Mouse (Mus musculus): ENCODE data around the gene Bfsp2.
"Not testable (repeated sequence)": the region's sequence is repeated elsewhere in the genome, so short reads cannot be mapped to it uniquely, and the experiment has no call there.

Gene Bfsp2

GRCm38 (mm10) chr9:103431718-103432117, 48.5 kb downstream of the Bfsp2 start:
- no peak for DNase-seq (ENCODE audit: extremely low read depth, low read depth, low spot score)

DNA sequence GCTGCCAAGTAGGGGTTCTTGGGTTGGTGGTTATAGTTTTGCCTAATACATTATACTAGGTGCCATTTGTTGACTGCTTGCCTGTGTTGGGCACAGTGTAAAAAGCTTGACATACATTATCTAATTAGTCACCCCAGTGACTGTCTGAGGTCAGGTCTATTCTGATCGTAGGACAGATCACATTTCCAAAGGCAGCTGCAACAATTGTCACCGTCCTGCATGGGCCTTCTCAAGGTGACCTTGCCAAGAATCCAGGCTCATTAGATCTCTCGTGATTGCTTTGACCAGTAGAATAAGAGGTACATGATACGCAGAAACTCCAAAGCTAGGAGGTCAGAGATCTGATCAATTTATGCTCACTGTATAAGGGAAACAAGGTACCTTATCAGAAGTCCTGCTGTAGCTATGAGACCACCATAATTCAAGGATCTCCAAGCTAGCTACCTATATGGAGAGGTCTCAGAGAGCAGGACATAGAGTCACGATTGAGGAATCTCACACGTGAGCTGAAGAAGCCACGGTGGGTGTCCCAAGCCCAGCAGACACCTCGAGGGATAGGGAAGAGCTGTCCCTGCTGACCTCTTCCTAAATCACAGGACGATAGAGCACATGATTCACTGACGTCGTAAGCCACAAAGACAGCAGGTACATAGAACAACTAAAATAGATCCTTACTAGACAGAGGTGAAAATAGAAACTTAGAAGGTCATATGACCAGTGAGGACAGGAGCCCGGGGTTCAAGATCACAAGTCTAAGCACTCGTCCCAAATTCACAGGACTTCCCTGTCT, 49.6 kb downstream of the Bfsp2 start:
- no peak for DNase-seq (ENCODE audit: extremely low read depth, low read depth, low spot score)

DNA sequence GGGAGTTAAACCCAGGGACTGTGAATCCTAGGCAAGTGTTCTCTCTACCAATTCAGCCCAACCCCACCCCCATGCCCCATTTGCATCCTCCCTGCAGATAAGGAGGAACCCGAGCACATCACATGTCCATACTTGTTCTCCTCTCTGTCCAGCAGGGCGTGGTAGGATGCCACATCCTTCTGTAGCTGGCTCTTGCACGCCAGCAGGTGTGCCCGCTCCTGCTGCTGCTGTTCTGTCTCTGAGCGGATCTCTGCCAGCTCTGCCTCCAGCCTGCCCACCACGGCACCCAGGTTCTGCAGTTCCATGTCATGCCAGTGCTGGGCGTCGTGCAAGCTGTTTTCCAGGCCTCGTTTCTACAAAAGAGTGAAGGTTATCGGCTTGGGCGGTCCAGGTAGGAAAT, 53.8 kb downstream of the Bfsp2 start:
- no peak for DNase-seq (ENCODE audit: extremely low read depth, low read depth, low spot score)

DNA sequence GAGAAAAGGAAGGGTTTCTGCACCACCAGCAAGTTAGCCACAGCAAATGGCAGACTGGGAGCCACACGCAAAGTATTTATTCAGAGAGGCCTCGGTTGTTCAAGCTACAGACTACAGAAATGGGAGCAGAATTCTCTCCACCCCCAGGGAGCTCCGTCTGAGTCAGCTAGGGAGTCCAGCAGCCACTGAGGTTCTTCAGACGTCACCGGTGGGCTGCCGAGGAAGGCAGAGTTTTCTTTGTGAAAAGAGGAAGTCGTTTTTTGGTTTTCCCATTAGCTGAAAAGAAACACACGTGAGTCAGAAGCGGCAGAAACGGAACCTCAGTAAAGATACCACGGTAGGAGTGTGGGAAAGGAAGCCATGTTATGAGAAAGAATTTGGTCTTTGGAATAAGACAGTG, 55.4 kb downstream of the Bfsp2 start:
- DNase-seq (ENCODE audit: extremely low read depth, low read depth, low spot score): no peak

DNA sequence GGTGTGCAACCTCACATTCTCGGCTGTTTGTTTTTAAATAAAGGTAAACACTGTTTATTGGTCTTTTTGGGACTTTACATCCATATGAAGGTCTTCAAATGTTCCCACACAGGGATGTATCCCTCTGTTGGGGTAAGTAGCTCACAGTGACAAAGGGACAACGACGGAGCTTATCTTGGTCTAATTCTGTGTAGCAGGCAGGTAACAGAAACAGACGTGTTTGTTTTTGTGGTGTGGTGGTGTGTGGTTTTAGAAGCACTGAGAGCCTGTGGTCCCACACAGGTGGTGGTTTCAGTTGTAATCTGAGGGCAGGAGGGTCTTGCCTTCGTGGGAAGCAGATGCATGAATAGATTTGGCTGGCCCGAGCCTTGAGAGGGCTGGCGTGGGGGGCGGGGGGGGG, 56.3 kb downstream of the Bfsp2 start:
- DNase-seq (ENCODE audit: extremely low read depth, low read depth, low spot score): no peak

GRCm38 (mm10) chr9:103423384-103423783, 56.8 kb downstream of the Bfsp2 start:
- DNase-seq (ENCODE audit: extremely low read depth, low read depth, low spot score): no peak

- no peak for DNase-seq (ENCODE audit: extremely low read depth, low read depth, low spot score)
These were observed 57.4 kb downstream of the Bfsp2 start for GRCm38 (mm10) chr9:103422847-103423246.

- no peak for DNase-seq (ENCODE audit: extremely low read depth, low read depth, low spot score)
These were observed 59.4 kb downstream of the Bfsp2 start for GRCm38 (mm10) chr9:103420844-103421243.

DNA sequence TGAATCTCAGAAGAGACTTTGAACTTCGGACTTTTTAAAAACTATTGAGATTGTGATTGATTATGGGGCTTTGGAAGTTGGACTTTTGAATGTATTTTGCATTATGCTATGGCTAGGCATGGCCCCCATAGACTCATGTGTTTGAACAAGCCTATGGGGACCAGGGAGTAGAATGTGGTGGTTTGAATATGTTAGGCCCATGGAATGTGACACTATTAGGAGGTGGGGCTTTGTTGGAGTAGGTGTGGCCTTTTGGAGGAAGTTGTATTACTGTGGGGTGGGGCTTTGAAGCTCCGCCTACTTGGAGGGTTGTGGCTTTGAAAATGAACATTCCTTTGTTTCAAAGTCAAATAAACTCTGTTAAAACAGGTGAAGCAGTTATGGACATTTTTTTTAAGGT, 61.4 kb downstream of the Bfsp2 start:
- no peak for DNase-seq (ENCODE audit: extremely low read depth, low read depth, low spot score)

DNA sequence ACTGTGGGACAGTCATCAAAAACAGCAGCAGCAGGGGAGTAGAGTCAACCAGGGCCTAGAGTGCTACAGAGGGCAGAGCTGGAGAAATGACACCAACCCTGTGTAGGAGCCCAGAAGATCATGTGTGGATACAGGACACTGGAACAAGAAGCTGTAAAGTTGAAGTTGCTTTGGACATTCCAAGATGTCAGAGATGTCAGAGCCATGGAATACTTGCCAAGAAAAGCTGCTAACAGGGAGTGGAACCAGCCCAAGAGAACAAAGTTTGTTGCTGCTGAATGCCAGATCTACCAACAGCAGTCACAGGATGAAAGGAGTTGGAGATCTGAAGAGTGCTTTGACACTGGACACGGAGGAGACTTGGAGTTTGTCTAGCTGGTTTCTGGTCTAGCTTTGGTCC, 62.0 kb downstream of the Bfsp2 start:
- not testable (repeated sequence) for DNase-seq (ENCODE audit: extremely low read depth, low read depth, low spot score)

DNA sequence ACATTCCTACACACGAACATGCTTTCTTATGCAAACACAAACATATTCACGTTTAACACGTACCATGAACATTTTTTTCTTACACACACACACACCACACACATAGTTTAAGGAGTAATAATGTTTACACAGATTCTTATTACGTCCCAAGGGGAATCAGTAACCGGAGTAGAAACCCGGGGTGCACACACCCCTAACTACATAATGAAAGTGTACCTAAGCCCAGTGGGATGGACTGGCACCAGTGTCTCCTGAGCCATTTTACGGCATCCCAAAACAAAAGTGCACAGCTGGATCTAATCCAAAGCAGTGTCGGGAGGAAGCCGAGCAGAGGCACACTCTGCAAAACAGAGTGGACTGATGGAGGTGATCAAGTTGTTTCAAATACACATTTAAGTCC, 66.8 kb downstream of the Bfsp2 start:
- DNase-seq (ENCODE audit: extremely low read depth, low read depth, low spot score): no peak

DNA sequence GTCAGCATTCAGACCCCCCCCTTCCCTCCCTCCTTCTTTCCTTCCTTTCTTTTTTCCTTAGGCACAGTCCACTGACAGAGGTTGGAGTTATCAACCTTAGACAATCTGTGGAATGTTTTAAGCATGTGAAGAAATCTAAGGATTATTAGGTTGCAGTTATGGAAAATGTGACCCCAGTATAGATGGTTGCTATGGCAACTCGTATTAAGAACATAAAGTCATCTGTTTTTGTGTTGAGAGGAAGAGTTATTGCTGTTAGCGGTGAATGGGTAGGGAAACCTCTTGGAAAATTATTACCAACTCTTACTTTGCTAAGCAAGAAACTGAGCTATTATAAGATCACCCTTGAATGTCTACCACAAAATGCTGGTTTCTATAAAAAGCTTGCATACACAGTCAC, 71.1 kb downstream of the Bfsp2 start:
- no peak for DNase-seq (ENCODE audit: extremely low read depth, low read depth, low spot score)

DNA sequence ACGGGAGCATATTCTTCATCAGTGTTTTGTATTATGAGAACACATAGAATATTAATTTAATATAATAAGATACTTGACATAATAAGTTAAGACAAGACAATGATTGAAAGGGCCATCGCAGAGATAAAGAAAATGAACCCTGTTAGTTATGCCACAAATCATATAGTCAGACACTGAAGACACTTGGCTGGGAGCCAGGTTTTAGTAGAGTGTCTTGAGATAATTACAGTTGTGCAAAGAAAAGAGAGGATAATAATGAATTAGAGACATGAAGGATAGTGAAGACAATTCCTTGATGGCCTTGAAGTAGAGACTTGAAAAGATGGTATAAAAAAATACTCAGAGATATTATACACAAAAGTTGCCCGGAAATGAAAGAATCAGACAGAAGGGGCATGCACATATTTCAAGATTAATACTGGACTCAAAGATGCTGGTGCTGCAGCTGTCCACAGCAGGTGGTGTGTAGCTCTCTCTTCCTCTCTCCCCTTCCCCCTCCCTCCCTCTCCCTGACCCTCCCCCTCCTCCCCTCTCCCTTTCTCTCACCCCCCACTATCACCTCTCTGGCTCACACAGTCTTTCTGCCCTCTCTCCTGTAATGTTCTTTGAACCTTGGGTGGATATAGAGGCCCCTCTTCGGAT, 72.0 kb downstream of the Bfsp2 start:
- DNase-seq (ENCODE audit: extremely low read depth, low read depth, low spot score): no peak

GRCm38 (mm10) chr9:103403331-103403973, 76.8 kb downstream of the Bfsp2 start:
- DNase-seq (ENCODE audit: extremely low read depth, low read depth, low spot score): no peak

DNA sequence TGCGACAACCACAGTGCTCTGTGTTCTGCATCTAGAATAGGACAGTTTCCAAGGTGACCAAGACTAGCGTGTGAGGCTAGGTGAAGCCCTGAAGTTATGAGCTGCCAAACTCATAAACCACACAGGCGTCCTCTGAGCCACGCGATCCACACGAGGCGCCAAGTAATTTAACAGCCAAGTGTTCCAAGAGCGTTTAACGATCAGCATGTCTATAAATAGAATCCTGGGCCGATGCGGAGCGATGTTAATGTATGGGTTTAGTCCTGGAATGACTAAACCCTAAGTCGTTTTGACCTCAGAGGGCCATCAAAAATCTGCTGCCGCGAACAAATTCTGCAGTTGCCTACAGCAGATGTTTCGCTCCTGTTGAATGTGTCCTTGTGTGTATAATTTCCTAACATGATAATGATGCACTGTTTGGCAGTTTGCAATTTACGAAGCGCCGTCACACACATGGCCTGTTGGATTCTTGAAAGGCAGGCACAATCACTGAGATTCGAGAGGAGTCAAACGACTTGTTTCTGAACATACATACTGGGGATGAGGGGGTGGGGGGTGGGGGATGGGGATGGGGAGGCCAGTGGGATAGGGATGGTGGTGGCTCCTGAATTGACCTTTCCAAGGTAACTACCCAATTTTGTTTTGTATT, 81.6 kb downstream of the Bfsp2 start:
- DNase-seq (ENCODE audit: extremely low read depth, low read depth, low spot score): no peak

GRCm38 (mm10) chr9:103393256-103393655, 87.0 kb downstream of the Bfsp2 start:
- no peak for DNase-seq (ENCODE audit: extremely low read depth, low read depth, low spot score)

DNA sequence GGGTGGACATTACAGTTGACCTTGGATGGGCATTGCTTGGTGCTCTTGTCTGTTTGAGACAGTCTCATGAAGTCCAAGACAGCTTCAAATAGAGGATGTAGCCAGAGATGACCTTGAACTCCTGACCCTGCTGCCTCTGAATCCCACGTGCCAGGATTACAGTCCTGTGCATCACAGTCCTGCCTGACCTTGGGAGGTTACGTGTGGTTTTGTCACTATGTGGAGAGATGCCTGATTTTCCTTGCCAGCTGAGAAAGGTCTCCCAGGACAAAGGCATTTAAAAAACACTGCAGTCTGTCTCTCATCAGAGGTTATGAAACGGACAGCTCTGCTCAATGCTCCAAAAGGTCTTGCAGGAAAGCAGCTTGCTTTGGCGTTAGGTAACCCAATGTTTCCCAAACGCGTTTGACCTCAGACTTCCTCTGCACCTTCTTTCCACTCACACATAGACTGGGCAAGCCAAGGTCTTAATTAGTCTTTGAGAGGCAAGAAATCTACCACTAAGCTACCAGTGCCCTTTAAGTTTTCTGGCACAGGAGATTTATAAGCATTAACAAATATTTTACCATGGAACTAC, 88.3 kb downstream of the Bfsp2 start:
- no peak for DNase-seq (ENCODE audit: extremely low read depth, low read depth, low spot score)

- DNase-seq (ENCODE audit: extremely low read depth, low read depth, low spot score): no peak
These were observed 91.0 kb downstream of the Bfsp2 start for GRCm38 (mm10) chr9:103389261-103389660.

DNA sequence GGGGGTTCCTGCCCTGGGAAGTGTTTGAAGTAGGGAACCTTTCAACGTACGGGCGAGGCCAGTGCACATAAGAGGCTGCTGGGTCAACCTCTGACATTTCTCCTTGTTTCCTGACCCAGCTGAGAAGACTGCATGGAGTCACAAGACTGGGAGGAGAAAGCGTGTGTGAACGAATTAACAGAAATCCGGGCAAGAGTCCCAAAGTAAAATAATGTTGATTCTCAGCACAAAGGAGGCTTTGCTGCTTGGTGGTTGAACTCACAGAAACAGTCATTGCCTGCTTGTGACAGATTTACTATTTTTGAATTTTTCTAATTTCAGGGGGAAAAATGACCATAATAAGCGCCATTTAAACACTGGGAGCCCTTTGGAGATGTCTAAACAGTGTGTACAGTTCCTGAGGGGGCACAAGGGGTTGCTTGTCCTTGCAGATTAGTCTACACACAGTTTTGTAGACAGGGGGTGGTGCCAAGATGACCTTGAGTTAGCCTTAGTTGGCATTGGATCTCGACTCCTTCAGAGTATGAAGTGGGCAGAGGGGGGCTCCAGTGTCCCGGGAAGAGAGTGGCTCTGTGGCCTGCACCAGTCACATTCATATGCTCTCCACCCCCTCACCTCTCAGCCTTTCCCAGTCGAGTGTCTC, 93.1 kb downstream of the Bfsp2 start:
- DNase-seq (ENCODE audit: extremely low read depth, low read depth, low spot score): no peak

DNA sequence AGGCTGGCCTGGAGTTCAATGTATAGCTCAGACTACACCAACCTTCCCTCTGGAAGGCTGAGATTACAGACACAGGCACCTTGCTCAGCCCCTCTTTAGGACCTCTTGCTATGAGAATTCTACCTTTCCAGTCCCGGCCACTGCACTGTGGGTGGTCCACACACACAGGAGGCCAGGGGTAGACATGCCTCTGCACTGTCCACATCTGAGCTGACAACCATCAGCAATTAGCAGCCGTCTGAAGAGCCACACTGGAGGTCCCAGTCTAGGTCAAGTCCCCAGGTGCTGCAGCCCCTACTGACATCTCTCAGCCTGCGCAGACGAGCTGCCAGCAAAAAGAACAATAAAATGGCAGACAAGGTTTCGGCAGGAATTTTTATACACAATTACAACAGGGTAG, 93.6 kb downstream of the Bfsp2 start:
- DNase-seq (ENCODE audit: extremely low read depth, low read depth, low spot score): no peak

- no peak for DNase-seq (ENCODE audit: extremely low read depth, low read depth, low spot score)
These were observed 94.6 kb downstream of the Bfsp2 start for GRCm38 (mm10) chr9:103385600-103385999.
